Mouse (Mus musculus) testis, adult 10 weeks (tissue): ENCODE data around the gene Apobec4. TPM values are rescaled to one million over a fixed set of nuclear protein-coding genes. Genes with fewer than 3 reads are reported as not detected.

Experiments
- polyA plus RNA-seq: library from polyadenylated mRNA; stranded (reverse); fragments of 350-450 nt; fragmentation: Illumina TruSeq; extraction: RNeasy Lipid Tissue Mini Kit (QIAGEN cat#74804); gene quantifications from one replicate; pipeline ENCODE4 v1.2.3, GENCODE M21; 2014; ENCODE audit warnings: low read depth, low replicate concordance

Apobec4 gene
- polyA plus RNA-seq = 131 TPM

GRCm38 (mm10) chr1:152750312-152750965 is at the start of gene Apobec4:
TSS of gene Apobec4 (plus strand) at chr1:152750551.

GRCm38 (mm10) chr1:152766032-152766772 is 15.9 kb downstream of the Apobec4 start, which contains the start of the genes Rgl1 and Arpc5:
TSS of gene Rgl1 (minus strand) at chr1:152766351.
TSS of gene Arpc5 (plus strand) at chr1:152766542.

GRCm38 (mm10) chr1:152799897-152800296 is 49.5 kb downstream of the Apobec4 start, which contains the start of gene Ncf2:
TSS of gene Ncf2 (plus strand) at chr1:152800194.

Other genes with a start within 250 kb of the Apobec4 start
- 22.6 TPM for gene Rgl1, start 15.8 kb downstream of the Apobec4 start, polyA plus RNA-seq
- gene Arpc5, start 16.0 kb downstream of the Apobec4 start, polyA plus RNA-seq = 61.1 TPM
- 0.48 TPM for gene Ncf2, start 49.6 kb downstream of the Apobec4 start, polyA plus RNA-seq
- gene Smg7, start 152.1 kb downstream of the Apobec4 start, polyA plus RNA-seq = 110 TPM
- 0.08 TPM for gene Nmnat2, start 204.4 kb downstream of the Apobec4 start, polyA plus RNA-seq